Mouse (Mus musculus) right cerebral cortex, adult 18-20 months (tissue): Measurements from ENCODE around the gene Gm20388.

Source experiments
- DNase-seq: peaks from one replicate; pipeline ENCODE4 v3.0.0; 2022; ENCODE audit warnings: mixed read lengths

The Gm20388 gene

DNA sequence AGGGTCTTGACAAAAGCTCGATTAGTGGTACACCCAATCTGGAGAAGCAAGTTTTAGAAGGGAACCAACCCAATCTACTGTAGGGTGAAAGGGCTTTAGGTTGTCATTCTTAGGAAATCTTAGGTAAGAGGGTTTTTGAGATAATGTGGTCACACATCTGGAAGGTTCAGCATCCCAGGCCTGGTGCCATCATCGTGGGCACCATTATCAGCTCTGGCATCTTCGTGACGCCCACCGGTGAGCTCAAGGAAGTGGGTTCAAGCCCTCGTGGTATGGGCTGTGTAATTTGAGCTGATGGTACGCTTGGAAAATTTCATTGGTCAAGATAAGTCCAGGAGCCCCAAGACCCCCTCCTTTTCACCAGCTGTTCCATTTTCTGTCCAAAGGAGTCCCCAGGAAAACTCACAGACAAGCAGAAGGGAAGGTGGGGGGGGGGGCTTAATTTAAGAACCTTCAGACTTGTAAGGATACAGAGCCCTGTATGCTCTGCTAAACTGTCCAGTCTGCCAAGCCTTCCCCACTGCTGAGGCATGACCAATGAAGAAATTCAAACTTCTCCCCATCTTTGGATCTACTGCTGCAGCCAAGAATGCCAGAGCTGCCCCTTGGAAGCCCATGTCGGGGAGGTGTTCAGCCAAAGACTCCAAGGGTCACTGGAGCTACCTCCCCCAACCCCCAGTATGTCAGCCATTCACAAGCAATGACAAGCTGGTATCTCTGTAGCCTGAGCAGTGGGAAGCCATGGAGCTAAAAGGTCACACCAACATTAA is 1997.9 kb downstream of the Gm20388 start:
- DNase-seq: no peak

DNA sequence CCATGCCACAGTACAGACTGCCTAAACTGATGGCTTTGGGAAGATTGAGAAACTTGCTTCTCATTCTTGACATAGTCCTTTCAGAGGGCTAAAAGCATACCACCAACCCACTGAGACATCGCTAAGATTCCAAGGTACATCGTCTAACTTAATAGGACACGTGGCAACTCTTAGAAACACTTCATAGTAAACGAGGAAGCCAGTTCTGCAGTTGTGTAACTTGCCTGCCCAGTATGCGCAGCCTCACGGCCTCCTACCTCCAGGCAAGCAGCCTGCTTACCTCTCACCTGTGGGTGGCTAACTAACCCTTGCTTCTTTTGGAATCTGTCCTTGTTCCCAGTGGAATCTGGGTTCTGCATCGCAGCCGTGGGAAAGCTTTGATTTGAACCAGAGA is 1998.5 kb downstream of the Gm20388 start:
- DNase-seq: no peak

DNA sequence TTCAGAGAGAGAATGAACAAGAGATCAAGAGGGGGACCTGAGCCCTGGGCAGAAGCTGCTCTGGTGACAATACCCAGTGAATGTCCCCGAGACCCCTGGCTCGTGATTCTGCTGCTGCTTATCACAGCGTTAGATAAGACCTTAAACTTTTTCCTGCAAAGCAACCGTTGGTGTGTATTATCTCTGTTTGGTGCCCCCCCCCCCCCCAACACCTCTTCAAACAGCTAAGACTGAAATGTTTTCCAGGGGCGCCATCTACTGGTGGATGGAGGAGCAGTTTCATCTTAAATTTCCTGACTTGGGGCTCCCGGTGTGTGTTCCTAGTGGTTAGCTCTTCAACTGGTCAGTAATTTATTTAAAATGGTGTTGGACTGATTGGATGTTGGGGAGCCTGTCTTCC is 1999.0 kb downstream of the Gm20388 start:
- peak; percentile 71 for DNase-seq

DNA sequence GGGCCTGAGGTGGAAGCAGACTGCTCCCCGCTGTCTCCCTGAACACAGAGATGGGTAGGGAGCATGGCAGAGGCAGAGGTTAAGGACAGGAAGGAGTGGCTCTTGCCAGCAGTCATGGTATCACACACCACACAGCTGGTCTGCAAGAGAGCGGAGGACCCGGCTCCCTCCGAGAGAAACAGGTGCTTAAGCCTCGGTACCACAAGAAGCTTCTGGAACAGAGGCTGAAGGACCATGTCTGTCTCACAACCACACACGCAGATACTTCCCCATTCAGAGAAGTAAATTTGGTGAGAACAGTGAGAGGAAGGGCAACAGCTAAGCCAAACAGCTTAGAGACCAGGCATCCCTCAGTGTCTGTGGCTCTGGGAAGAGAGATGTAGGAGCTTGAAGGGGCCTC is 2000.8 kb downstream of the Gm20388 start:
- no peak for DNase-seq

DNA sequence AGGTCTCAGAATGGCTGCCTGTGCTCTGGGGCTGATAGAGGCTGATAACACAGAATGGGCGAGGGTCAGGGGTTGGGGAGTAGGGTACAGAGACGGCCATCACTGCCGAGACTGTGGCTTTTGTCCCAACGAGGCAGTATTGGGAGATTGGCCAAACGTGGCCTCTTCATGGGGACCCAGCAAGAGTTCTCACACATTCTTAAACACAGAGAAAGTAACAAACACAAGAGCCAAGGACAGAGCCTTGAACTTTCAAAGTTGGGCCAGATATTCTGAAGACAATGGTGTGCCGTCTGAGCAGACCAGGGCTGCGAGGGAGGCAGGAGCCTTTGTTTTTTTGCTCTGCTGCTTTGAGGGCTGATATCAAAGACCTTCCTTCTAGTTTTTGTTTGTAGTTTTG is 2001.3 kb downstream of the Gm20388 start:
- no peak for DNase-seq

DNA sequence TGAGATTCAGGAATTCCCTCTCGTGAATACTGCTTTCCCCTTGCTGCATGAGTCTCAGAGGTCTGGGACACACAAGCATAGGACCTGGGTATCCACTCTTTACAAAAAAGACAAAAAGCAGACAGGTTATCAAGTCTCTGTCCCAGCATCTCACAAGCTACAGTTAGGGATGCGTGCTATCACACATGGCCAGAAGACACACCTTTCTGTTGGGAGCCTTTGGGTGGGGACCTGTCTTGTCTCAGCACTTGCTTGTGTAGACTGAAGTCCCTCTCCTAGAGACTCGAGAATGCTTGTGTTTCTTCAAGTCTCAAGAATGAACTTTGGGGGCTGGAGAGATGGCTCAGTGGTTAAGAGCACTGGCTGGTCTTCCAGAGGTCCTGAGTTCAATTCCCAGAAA is 2002.2 kb downstream of the Gm20388 start:
- DNase-seq: no peak

DNA sequence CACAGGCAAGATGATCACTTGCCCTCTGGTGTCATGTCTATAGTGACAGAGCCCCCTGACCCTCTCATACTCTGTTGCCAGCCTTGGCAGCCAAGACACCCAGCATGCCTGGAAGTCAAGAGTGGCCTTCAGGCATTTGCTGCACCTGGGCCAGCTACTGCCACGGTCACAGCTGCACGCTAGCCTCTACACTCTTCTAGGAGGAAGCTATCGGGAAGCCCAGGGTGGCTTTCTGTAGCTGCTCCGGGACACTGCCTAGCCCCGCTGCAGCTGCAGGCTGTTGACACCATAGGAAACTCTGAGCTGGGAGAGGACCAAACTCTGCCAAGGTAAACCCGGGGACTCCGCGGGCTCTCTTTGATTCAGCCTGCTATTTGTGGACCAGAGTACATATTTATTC is 2002.7 kb downstream of the Gm20388 start:
- no peak for DNase-seq

DNA sequence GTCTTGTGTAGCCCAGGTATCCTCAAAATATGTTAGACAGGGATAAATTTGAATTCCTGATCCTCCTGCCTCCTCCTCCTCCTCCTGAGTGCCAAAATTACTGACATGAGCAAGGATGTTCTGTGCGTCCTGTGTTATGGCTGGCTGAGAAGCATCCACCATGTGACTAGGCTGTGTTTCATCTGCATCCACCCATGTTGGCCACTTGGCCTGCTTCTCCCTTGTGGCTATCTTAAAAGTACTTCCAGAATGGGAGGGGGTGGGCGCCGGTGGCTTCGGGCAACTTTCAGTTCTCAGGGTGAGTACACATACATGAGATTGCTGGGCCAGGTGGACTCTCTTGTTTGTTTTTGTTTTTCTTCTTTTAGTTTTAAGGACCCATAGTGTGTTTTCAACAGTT is 2008.5 kb downstream of the Gm20388 start:
- DNase-seq: no peak

DNA sequence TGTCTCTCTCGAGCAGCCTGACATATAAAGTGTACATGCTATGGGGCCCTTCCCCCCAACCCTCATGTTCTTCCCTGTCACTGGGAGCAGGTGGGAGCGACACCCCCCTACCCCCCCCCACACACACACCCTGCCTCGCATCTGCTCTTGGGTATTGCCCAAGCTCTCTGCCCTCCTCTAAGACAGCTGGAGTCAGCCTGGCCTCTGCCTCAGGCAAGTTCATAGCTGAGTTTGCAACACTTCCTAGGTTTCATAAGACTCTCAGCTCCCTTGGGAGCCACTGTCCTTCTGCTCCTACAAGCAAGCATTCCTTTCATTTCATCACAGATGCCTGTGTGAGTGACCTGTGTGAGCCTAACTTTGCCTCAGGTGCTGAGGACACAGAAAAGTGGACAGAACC is 2009.1 kb downstream of the Gm20388 start:
- DNase-seq: no peak

DNA sequence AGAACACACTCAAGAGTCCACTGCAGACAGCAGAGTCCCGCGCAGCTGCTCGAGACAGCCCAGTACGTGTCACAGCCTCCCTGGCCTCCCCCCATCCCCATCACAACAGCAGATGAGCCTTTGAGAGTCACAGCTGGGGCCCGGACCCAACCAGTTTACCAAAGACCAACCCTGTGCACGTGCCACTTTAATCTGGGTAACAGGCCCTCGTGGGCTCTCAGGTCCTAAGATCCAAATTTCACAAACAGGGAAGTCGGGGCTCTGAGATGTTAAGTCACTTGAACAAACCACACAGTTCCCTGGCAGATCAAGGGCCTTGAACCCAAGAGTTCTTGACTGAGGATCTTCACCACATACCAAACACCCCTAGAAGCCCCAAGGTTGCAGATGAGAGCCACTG is 2010.9 kb downstream of the Gm20388 start:
- DNase-seq: no peak

DNA sequence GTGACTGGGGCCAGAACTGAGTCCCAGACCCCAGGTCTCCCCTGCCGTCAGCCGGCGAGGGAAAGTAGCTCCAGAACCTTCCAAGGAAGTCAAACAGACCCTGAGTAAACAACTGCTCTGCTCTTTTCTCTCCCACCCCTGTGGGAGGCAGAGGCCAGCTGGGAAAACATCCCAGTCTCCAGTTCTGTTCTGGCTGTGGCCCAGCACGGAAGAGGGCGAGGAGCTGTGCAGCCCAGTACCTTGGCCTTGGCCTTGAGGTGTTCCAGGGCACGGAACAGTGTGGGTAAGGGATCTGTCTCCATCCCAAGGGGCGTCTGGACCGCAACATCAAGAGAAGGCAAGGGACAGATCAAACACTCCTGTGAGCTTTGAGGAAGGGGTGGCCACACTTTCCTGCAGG is 2011.5 kb downstream of the Gm20388 start:
- no peak for DNase-seq

DNA sequence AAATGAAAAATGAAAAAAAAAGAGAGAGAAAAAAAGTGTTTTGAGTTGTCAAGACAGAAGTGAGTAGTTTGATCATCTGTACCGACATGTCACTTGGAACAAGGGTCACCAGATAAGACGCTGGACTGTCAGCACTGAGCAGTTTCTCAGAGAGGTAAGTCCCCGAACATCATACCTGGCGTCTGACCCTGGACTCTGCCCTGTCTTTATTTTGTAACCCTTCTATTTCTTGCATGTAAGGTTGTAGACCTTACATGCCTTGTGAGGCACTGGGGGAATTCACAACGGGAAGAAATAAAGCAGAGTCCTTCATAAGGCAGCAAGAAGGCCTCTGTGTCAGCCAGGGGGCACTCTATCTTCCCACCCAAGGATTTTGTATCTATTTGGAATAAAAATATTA is 2014.0 kb downstream of the Gm20388 start:
- no peak for DNase-seq

DNA sequence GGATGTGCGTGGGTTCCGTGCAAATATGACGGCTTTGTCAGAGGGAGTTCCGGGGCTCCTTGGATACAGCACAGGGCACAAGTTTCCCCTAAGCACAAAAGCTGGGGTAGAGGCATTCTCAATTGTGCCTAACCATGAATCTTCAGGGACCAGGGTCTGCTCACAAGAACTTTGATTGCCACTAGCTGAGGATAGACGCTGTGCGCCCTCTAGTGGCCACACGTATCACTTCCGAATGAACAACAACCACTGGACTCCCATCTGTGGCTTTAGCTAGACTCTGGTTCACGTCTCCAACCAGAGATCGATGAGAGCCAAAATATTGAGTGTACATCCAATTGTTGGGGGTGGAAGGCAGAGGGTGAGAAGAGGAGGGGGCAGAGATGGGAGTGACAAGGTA is 2015.0 kb downstream of the Gm20388 start:
- DNase-seq: peak; percentile 75

DNA sequence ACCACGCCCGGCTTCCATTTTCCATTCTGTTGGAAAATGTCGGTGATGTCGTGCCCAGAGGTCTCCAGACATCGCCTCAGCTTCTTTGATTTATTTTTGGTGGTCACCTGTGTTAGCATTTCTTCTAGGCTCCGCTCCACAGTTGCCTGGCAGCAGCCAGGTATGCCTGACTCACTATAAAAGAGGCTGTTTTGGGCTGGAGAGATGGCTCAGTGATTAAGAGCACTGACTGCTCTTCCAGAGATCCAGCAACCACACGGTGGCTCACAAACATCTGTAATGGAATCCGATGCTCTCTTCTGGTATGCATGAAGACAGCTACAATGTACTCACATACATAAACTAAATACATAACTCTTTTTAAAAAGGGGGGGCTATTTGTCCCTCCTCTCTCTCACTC is 2015.6 kb downstream of the Gm20388 start:
- DNase-seq: no peak

DNA sequence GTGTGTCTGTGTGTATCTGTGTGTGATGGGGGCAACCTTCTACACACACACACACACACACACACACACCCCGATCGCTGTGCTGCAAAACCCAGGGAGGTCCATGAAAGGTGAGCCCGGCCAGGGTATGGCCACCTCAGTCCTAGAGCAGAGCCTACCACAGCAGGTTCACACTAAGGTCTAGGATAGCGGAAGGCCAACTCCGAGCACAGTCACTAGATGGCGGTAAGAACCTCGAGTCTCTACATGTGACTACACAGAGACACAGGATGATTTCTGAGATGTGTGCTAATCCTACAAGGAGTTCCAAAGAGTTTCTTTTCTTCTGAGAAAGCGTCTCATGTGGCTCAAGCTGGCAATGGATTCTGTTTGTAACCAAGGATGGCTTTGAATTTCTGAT is 2016.7 kb downstream of the Gm20388 start:
- peak; percentile 33 for DNase-seq

DNA sequence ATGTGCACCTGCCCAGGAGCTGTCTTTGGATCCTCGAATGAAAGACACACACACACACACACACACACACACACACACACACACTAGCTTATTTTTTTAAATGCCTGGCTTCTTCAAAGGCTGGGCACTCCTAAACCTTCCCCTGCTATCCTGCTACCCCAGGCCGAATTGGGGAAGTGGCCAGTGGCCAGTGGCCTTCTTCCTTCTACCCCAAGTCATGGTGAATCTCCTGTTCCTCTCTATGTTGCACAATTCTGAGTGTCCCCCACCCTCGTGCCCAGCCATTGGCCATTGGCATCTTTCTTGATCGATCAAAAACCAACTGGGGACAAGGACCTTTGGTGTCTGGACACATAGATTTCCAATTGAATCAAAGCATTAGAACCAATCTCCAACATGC is 2019.4 kb downstream of the Gm20388 start:
- DNase-seq: no peak

DNA sequence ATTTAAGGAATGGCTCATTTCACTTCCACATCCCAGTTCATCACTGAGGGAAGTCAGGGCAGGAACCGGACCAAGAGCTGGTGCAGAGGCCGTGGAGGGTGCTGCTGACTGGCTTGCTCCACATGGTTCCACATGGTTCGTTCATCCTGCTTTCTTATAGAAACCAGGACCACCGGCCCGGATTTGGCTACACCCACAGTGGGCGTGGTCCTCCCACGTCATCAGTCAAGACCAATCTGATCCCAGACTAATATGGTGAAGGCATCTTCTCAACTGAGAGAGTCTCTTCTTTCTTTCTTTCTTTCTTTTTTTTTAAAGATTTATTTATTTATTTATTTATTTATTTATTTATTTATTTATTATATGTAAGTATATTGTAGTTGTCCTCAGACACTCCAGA is 2020.9 kb downstream of the Gm20388 start:
- no peak for DNase-seq

DNA sequence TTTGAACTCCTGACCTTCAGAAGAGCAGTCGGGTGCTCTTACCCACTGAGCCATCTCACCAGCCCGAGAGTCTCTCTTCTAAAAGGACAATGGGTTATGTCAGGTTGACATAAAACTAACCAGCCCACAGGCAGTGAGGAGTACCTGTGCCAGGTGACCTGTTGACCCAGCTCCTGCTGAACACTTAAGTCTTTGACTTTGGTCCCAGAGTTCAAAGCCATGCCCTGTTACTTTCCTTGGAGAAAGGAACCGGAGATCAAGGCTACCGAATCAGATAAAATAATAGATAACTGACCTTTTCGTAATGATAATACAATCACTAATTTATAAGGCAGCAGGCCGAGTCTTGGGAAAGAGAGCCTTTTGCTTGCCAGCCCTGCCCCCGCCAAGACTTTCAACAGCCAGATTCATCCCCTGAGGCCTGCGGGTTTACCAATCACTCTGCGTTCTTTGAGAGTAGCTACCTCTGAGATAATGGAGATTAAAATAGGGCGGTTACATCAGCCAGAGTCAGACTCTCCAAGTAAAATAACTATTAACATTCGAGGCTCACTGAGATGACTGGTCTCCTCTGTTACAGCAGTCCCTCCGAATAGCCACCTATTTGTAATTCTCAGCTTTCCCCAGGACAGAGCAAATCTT is 2021.5 kb downstream of the Gm20388 start:
- DNase-seq: no peak

DNA sequence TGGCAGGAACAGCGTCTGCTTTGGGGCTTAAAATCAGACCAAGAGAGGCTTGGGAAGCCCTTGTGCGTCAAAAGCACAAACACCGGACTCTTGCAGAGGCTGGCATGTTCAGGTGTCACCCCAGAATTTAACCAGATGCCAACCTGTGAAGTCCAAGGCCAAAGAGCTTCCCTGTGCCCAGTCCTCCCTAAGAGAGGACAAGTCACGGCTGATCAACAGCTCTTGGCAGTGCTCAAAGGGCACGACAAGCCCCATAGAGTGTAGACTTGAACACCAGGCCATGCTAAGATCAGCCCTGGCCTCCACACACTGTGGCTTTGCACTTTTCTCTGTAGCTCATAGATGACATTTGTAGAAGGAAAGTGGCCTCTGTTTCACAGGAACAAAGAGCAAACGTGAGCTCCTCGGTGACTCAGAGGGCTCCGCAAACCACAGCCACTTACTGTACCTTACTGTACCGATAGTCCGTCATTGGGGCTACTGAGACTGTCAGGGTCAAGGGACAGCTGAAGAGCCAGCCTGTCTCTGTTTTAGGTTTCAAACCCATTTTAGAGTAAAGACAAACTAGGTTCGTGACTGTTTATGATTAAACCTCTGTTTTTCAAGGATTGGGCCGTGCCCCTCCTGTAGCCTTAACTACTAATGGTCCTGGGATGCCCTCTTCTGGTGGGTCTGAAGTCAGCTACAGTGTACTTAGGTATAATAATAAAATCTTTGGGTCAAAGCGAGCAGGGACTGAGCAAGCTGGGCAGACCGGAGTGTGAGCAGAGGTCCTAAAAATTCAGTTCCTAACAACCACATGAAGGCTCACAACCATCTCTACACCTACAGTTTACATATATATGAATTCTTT is 2022.3 kb downstream of the Gm20388 start:
- no peak for DNase-seq

DNA sequence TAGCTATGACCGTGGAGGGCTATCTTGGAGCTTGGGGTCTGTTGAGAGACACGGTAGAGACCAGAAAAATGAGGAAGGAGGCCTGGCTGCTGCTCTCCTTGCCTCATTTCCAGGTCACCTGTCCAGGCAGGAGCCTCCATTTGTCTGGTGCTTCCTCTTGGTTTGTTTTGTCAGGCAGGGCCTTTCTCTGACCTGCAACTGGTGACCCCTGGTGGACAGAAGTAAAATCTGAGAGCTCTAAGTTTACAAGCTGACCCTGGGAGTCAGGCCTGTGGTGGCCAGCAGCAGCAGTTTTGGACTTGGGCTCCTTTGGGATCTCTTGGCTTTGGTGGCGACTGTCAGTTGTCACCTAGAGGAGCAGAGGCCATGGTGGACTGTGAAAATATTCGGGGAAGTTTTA is 2023.9 kb downstream of the Gm20388 start:
- no peak for DNase-seq

DNA sequence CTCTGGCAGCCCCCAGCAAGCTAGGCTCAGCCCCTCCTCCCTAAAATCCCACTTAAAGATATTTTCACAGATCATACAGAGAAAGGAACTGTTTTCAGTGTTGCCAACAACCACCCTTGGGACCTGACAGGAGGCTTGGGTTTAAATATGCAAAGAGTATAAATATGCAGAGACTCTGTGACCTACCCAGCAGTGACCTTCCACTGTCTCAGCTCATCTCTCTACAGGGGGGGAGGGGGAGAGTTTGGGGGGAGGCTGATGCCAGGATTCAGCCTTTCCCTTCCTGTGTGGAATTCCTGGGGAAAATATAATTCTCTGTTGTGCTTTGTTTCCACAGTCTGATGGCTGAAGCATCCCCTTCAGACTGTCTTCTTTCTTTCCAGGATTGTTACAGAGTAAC is 2024.3 kb downstream of the Gm20388 start:
- DNase-seq: no peak

DNA sequence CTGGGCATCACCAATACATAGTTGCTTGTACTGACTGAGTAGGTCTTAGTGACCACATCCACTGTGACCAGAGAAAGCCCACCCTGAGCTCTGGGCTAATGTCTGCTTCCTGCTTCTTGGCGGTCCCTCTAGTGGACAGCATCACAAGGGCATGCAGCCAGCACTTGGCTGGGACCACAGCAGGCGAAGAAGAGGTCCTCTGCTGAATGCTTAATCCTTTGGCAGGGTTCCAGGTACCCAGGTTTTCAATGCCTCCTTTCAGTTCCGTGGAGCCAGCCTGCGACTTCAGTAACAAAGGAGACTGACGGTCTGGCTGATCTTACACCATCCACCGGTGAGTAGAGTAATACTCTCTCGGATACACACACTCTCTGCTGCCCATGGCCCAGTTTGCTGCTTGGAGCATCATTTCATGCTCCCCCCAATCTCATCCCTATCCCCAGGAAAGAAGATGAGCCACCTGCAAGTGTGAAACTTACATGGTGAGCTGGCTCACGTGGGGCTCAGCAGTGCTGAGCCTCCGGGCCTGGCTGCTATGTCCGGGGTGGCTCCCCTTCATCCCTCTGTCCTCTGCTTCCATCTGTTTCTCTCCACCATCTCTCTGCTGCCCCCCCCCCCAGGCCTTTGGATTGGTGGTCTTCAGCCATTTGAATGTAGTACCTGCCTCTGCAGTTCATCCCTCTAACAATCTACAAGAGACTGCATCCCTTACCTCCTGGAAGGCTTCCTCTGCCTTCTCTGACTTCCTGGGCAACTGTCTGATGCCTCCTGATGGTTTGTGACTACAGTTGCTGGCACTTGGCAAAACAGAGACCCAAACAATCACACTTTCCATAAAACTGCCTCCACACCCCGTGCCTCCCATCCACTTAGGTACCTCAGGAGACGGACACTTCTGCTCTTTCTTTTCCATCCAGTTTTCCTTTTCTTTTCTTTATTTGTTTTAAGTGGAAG is 2025.0 kb downstream of the Gm20388 start:
- DNase-seq: peak; percentile 68

DNA sequence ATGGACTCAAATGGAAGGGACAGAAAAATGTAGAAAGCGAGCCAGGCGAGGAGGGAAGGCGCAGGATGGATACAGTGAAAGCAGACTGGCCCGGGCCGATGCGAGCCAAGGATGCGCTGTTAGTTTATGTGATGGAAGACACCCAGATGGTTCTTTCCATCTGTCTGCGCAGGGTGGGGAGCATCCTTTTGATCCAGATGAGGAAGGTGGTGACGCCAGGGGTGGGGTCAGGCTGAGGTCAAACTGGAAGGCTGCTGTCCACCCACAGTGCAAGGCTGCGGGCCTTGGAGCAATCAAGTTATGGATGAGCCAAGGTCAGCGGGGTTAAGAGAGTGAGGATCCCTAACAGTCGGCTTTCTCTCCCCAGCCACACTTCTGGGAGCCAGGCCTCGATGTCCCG is 2025.8 kb downstream of the Gm20388 start:
- no peak for DNase-seq
